Mouse (Mus musculus): Measurements from ENCODE around the gene Aicda. TPM values are rescaled to one million over a fixed set of nuclear protein-coding genes. Genes with fewer than 3 reads are reported as not detected.
A peak's percentile ranks its signal among the peaks of the same experiment; 100 is the strongest.

The Aicda gene
- total and polyA plus RNA-seq, 3 experiments, result 5.4 to 41.1 (median 33.3) TPM

GRCm38 (mm10) chr6:122596608-122597007 lies 43.0 kb downstream of the Aicda start:
- H3K9ac ChIP-seq (ENCODE audit: insufficient read depth, low read depth), result no peak overlapping the region
- peak overlapping the region; percentile 7; the same call in 1 of the 2 replicates for H3K27ac ChIP-seq (ENCODE audit: insufficient read depth, low read depth)
- no peak overlapping the region for H3K4me2 ChIP-seq (ENCODE audit: insufficient read depth, low read depth, poor library complexity, severe bottlenecking)
- H3K4me3 ChIP-seq (replicated peaks in 1 of 3; ENCODE audit: low read depth in 2 of 3, low read length in 2 of 3, poor library complexity in 1 of 3), result no peak overlapping the region
- TF ChIP-seq ZKSCAN1 (IDR thresholded peaks at IDR 0.05; ENCODE audit: borderline replicate concordance, low read depth, low read length) (no peak), JUN (IDR thresholded peaks at IDR 0.05; ENCODE audit: insufficient read depth, low read depth, low read length) (no peak), MAX (IDR thresholded peaks at IDR 0.05; ENCODE audit: low read length) (no peak), MXI1 (IDR thresholded peaks at IDR 0.05; ENCODE audit: low read depth, low read length) (no peak), BHLHE40 (IDR thresholded peaks at IDR 0.05; ENCODE audit: low read depth, low read length) (no peak), PAX5 (IDR thresholded peaks at IDR 0.05; ENCODE audit: low read length) (no peak), ZNF384 (IDR thresholded peaks at IDR 0.05; ENCODE audit: low read depth, low read length) (no peak), RCOR1 (conservative IDR thresholded peaks at IDR 0.05; ENCODE audit: low read depth, low read length) (no peak), TBP (conservative IDR thresholded peaks at IDR 0.05; ENCODE audit: low read depth, low read length) (no peak), SMC3 (IDR thresholded peaks at IDR 0.05; ENCODE audit: low read depth, low read length) (no peak), GABPA (IDR thresholded peaks at IDR 0.05; ENCODE audit: insufficient replicate concordance, low read depth, low read length) (no peak), ELF1 (IDR thresholded peaks at IDR 0.05; ENCODE audit: low read depth, low read length) (no peak), NRF1 (IDR thresholded peaks at IDR 0.05; ENCODE audit: low read depth, low read length) (no peak), HCFC1 (IDR thresholded peaks at IDR 0.05; ENCODE audit: low read depth, low read length) (no peak), CHD2 (IDR thresholded peaks at IDR 0.05; ENCODE audit: low read length) (no peak), USF2 (conservative IDR thresholded peaks at IDR 0.05; ENCODE audit: low read depth, low read length) (no peak), E2F4 (IDR thresholded peaks at IDR 0.05; ENCODE audit: insufficient replicate concordance, low read depth, low read length) (no peak), MYC (IDR thresholded peaks at IDR 0.05; ENCODE audit: low read depth, low read length) (no peak)
- in situ Hi-C loops (cut with MboI; ENCODE audit: low pct_ligation_motif_present, low pct_unique_long_range_greater_than_20kb, low sequenced_read_pairs), result no loop called here
- peaks cover 10% of the 10 kb centered on the region for H3K9me3 ChIP-seq (replicated peaks; ENCODE audit: low read length)
- peaks cover 3 to 47% of the 10 kb centered on the region in 2 experiments for H3K4me1 ChIP-seq (ENCODE audit: control insufficient read depth in 1 of 2, insufficient read depth in 2 of 2)
- H3K27me3 ChIP-seq (replicated peaks), result no peaks in the 10 kb centered on the region
- peaks cover 49% of the 10 kb centered on the region for H3K79me2 ChIP-seq (replicated peaks; ENCODE audit: control insufficient read depth, extremely low read depth, insufficient read depth, poor library complexity, severe bottlenecking)
- DNase-seq (ENCODE audit: extremely low read depth), result no peak
- peaks cover 50 to 70% of the 10 kb centered on the region in 2 experiments for H3K36me3 ChIP-seq (replicated peaks in 1 of 2; ENCODE audit: control insufficient read depth in 1 of 2, insufficient read depth in 1 of 2, low read length in 1 of 2)
- dilution Hi-C loops (cut with MboI; ENCODE audit: extremely low pct_ligation_motif_present, extremely low pct_unique_long_range_greater_than_20kb, low sequenced_read_pairs), result no loop called here

GRCm38 (mm10) chr6:122598014-122598413 lies 44.4 kb downstream of the Aicda start:
- peaks cover 0 to 38% of the 10 kb centered on the region in 2 experiments; a peak in 3 of 4 replicates for H3K4me1 ChIP-seq (ENCODE audit: control insufficient read depth in 1 of 2, insufficient read depth in 2 of 2)
- H3K36me3 ChIP-seq (replicated peaks in 1 of 2; ENCODE audit: control insufficient read depth in 1 of 2, insufficient read depth in 1 of 2, low read length in 1 of 2), result peaks cover 38 to 56% of the 10 kb centered on the region in 2 experiments
- H3K9ac ChIP-seq (ENCODE audit: insufficient read depth, low read depth), result peak overlapping the region; percentile 6; the same call in 1 of the 2 replicates
- H3K4me3 ChIP-seq (replicated peaks in 1 of 3; ENCODE audit: low read depth in 2 of 3, low read length in 2 of 3, poor library complexity in 1 of 3), result peak overlapping the region; percentile 36 to 66 (median 46)
- DNase-seq (ENCODE audit: extremely low read depth), result peak; percentile 51
- peaks cover 52% of the 10 kb centered on the region for H3K79me2 ChIP-seq (replicated peaks; ENCODE audit: control insufficient read depth, extremely low read depth, insufficient read depth, poor library complexity, severe bottlenecking)
- in situ Hi-C loops (cut with MboI; ENCODE audit: low pct_ligation_motif_present, low pct_unique_long_range_greater_than_20kb, low sequenced_read_pairs) (no loop called here), dilution Hi-C loops (cut with MboI; ENCODE audit: extremely low pct_ligation_motif_present, extremely low pct_unique_long_range_greater_than_20kb, low sequenced_read_pairs) (no loop called here)
- peak overlapping the region; percentile 81 for H3K27ac ChIP-seq (ENCODE audit: insufficient read depth, low read depth)
- H3K27me3 ChIP-seq (replicated peaks), result no peaks in the 10 kb centered on the region
- H3K4me2 ChIP-seq (ENCODE audit: insufficient read depth, low read depth, poor library complexity, severe bottlenecking), result peak overlapping the region; percentile 98
- no peaks in the 10 kb centered on the region for H3K9me3 ChIP-seq (replicated peaks; ENCODE audit: low read length)
- TF ChIP-seq HCFC1 (IDR thresholded peaks at IDR 0.05; ENCODE audit: low read depth, low read length) (no peak), ZNF384 (IDR thresholded peaks at IDR 0.05; ENCODE audit: low read depth, low read length) (peak; percentile 78), JUND (conservative IDR thresholded peaks at IDR 0.05; ENCODE audit: low read depth, low read length) (no peak), RCOR1 (conservative IDR thresholded peaks at IDR 0.05; ENCODE audit: low read depth, low read length) (0 out of 2 replicates have a peak, but pooled peaks have one; percentile 47), CHD2 (IDR thresholded peaks at IDR 0.05; ENCODE audit: low read length) (no peak), E2F4 (IDR thresholded peaks at IDR 0.05; ENCODE audit: insufficient replicate concordance, low read depth, low read length) (no peak), EP300 (IDR thresholded peaks at IDR 0.05; ENCODE audit: low read length) (peak; percentile 75), RAD21 (IDR thresholded peaks at IDR 0.05; ENCODE audit: low read depth, low read length) (no peak), MAFK (IDR thresholded peaks at IDR 0.05; ENCODE audit: insufficient replicate concordance, low read length) (no peak), NRF1 (IDR thresholded peaks at IDR 0.05; ENCODE audit: low read depth, low read length) (no peak), JUN (IDR thresholded peaks at IDR 0.05; ENCODE audit: insufficient read depth, low read depth, low read length) (no peak), SIN3A (IDR thresholded peaks at IDR 0.05; ENCODE audit: low read length) (peak; percentile 78), MXI1 (IDR thresholded peaks at IDR 0.05; ENCODE audit: low read depth, low read length) (no peak; the same call in 1 of the 2 replicates), CHD1 (IDR thresholded peaks at IDR 0.05; ENCODE audit: low read depth, low read length) (peak; percentile 60; the same call in 1 of the 2 replicates), ETS1 (conservative IDR thresholded peaks at IDR 0.05; ENCODE audit: low read depth, low read length) (no peak), CTCF (conservative IDR thresholded peaks at IDR 0.05 in 1 of 2, IDR thresholded peaks at IDR 0.05 in 1 of 2; ENCODE audit: low read depth in 2 of 2, low read length in 2 of 2) (no peak), NELFE (IDR thresholded peaks at IDR 0.05; ENCODE audit: low read depth, low read length) (no peak), IRF4 (IDR thresholded peaks at IDR 0.05; ENCODE audit: low read depth, low read length) (peak; percentile 94), MEF2A (IDR thresholded peaks at IDR 0.05; ENCODE audit: borderline replicate concordance, low read depth, low read length) (no peak), ELF1 (IDR thresholded peaks at IDR 0.05; ENCODE audit: low read depth, low read length) (no peak), TCF12 (IDR thresholded peaks at IDR 0.05; ENCODE audit: low read depth, low read length) (0 out of 2 replicates have a peak, but pooled peaks have one; percentile 13)

All from CH12.LX (cell line).